Mouse (Mus musculus) layer of hippocampus, adult 2 months (tissue): ENCODE measurements around the gene Bcl2l15. TPM values are rescaled to one million over a fixed set of nuclear protein-coding genes. Genes with fewer than 3 reads are reported as not detected.
A peak's percentile ranks its signal among the peaks of the same experiment; 100 is the strongest.
"Not testable (repeated sequence)": the region's sequence is repeated elsewhere in the genome, so short reads cannot be mapped to it uniquely, and the experiment has no call there.

ENCODE experiments used
- DNase-seq, 2 experiments: peaks; one replicate each; pipeline ENCODE4 v3.0.0; 2022; ENCODE audit warnings: low spot score in 2 of 2
- H3K27ac ChIP-seq: fragments of 200-600 bp; 2 replicates; pipeline ENCODE4 v1.8.1; 2022
- H3K4me3 ChIP-seq: fragments of 200-600 bp; 2 replicates; pipeline ENCODE4 v1.8.1; 2022; ENCODE audit warnings: mild to moderate bottlenecking
- CTCF ChIP-seq: fragments of 200-600 bp; conservative IDR thresholded peaks from 2 replicates; pipeline ENCODE4 v1.8.1; 2022; ENCODE audit warnings: antibody characterized with exemption, mild to moderate bottlenecking, moderate library complexity
- total RNA-seq, 2 experiments: library from RNA; stranded (reverse); gene quantifications; 2 replicates each; pipeline ENCODE4 v1.2.3; 2021

The Bcl2l15 gene
- total RNA-seq, 2 experiments from 2014 or later, result 1.5 to 2.0 TPM

DNA sequence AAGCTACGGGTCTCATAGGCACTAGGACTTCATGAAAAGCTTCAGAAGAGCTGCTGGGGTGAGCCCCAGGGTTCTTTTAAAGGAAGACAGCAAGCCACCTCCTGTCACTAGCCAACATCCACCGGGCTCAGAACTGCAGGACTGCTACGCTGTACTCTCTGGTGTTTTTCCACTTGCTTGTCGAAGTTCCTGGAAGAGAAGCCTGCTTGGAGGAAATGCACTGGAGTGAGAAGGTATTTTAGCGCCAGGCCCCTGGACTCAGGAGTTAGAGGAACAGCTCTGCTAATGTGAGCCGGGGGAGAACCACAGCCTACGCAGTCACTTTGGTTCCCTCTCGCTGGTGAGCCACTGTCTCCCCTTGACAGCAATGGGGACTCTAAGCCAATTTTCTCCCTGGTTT, 29.5 kb upstream of the Bcl2l15 start:
- no peak for DNase-seq
- no peak overlapping the region for H3K4me3 ChIP-seq

DNA sequence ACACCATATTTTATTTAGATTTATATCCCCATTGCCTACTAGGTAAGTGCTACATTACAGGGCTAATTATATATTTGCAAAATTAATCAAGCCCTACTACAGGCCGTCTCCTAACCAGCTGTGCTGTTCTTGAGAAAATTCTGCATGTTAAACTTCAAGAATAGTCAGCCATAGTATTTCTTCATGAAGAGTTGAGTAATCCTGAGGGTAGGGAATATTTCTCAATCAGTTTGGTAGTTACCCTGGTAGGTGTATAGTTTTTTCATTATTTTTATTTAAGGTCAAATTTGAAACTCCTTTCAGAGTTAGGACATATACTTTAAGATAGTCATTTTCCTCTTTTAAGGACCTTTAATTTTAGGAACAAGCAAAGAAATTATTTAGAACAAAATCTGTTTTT, 26.7 kb upstream of the Bcl2l15 start:
- no peak overlapping the region for H3K27ac ChIP-seq
- no peak for DNase-seq
- no peak for TF ChIP-seq CTCF
- H3K4me3 ChIP-seq, result no peak overlapping the region

More for the DNA sequence above, 29.5 kb upstream of the Bcl2l15 start:
- H3K27ac ChIP-seq, result peak overlapping the region; percentile 96
- TF ChIP-seq CTCF, result no peak

DNA sequence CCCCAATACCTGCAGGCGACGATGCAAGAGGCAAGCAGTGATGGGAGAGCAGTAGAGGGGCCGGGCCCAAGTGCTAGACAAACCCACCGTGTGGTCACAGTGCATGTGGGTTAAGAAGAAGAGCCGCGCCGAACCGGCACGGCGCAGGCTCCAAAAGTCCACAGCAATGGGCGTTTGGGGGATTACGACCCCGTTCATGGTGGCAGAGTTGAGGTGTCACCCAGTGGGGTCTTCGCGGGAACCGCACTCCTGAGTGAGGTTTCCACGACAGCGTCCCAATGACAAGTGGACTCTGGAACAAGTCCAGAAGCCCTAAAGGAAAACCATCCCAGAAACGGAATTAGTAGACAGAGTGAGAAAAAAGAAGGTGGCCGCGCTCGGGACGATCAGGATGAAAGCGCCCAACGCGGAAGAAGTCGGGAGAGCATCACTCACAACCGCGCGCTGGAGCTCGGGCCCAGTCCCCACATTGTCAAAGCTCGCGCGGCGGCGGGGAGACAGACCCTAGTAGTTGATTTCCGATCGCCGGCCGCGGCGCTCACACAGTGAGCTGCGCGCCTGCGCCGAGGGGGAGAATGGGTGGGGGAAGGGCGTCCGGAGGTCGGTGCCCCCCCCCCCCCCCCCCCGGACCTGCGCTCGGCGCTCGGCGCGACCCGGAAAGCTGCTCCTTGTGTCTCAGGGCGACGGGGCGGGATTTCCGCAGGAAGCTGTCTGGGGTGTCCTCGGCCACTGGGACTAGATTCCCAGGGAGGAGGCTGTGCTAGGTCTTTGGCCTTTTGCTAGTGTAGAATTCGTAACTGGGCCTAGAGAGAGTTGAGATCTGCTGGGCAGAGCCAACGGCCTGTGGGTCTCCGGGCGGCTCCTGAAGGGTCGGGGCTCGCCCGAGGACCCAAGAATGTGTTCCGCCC, 23.3 kb upstream of the Bcl2l15 start, which contains the start of the genes Dclre1b, Ap4b1 and Gm43064:
Dclre1b (minus strand) TSS at position 554 of the 908 bp plus-strand sequence.
Ap4b1 (plus strand) TSS at position 630 of the 908 bp plus-strand sequence.
Gm43064 (plus strand) TSS at position 683 of the 908 bp plus-strand sequence.
- TF ChIP-seq CTCF, result peak; percentile 20
- Histone ChIP-seq H3K27ac (peak within 1 kb of the TSS; percentile 95), H3K4me3 (peak within 1 kb of the TSS; percentile 97)
- peak; percentile 85 to 87 for DNase-seq

DNA sequence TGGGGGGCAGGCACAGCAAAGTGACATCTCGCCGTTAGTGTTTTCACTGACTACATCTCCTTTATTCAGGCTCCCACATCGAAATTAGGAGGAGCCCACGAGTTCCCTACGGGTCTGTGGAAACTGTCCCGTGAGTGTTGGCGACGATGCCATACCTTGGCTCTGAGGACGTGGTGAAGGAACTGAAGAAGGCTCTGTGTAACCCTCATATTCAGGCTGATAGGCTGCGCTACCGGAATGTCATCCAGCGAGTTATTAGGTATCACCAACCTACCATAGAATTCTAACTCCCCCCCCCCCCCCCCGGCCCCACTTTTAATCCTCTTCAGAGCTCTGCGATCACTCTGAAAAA, 22.6 kb upstream of the Bcl2l15 start:
- Histone ChIP-seq H3K4me3 (peak overlapping the region; percentile 97), H3K27ac (peak overlapping the region; percentile 95)
- DNase-seq, result no peak
- TF ChIP-seq CTCF, result no peak

DNA sequence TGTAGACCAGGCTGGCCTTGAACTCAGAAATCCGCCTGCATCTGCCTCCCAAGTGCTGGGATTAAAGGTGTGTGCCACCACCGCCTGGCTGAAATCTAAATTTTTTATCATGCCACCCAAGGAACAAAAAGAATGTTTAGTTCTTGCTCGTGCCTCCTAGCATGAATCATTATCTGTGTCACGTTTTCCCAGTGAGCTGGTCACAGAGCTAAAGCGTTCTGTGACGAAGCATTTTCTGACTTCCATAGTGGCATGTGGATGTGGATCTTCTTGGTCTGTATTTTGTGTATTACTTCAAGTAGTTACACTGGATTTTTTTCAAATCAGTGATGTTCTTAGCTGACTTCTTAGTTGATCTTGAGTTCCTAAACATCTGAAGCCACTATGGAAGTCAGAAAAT, 21.4 kb upstream of the Bcl2l15 start:
- Histone ChIP-seq H3K4me3 (no peak overlapping the region), H3K27ac (no peak overlapping the region)
- no peak for TF ChIP-seq CTCF
- no peak for DNase-seq

DNA sequence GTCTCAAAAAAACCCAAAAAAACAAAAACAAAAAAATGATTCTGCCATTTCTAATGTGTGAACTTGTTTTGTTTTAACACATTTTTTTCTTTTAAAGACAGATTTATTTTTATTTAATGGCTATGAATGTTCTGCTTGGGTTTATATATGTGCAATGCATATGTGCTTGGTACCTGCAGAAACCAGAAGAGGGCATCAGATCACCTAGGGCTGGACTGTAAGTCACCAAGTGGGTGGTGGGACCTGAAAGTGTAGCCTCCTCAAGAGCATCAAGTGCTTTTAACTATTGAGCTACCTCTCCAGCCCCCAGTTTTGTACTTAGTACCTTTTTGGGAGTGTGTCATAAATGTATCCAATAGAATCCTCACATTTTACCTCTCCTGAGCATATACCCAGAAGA, 4.9 kb upstream of the Bcl2l15 start:
- TF ChIP-seq CTCF, result peak; percentile 39
- Histone ChIP-seq H3K27ac (no peak overlapping the region), H3K4me3 (no peak overlapping the region)
- no peak for DNase-seq

DNA sequence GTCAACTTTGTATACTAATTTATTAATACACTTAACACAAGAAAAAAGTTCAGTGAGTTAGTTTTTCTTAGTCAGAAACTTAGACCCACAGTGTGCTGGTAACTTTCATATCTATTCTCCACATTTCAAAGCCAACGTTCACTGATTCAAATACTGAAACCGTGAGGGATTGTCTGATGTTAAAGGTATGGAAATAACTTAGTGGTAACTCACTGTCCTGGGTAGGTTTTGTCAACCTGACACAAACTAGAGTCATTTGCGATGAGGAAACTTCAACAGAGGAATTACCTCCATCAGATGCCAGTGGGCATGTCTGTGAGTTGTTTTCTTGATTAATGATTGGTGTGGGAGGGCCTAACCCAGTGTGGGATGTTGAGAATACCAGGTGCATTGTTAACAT, 3.4 kb upstream of the Bcl2l15 start:
- no peak overlapping the region for H3K27ac ChIP-seq
- no peak for TF ChIP-seq CTCF
- no peak for DNase-seq
- no peak overlapping the region for H3K4me3 ChIP-seq

DNA sequence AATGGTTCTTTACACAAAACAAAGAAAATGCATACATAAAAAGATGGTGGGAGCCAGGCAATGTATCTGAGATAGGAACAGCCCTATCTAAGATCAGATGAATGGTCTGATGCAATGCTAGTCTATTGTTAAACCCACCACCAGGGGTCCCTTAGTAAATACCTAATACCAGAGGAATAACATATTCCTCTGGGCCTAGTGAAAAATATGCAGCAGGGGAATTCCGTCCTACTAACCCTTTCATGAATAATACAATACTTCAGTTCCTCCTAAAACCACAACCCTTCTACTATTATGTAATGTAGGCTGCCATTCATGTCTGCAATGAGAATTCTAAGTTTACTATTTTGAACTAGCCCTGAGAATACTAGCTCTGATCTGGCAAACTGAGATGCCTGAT, 1.7 kb upstream of the Bcl2l15 start:
- peak; percentile 55 for TF ChIP-seq CTCF
- not testable (repeated sequence) for DNase-seq, H3K27ac ChIP-seq

DNA sequence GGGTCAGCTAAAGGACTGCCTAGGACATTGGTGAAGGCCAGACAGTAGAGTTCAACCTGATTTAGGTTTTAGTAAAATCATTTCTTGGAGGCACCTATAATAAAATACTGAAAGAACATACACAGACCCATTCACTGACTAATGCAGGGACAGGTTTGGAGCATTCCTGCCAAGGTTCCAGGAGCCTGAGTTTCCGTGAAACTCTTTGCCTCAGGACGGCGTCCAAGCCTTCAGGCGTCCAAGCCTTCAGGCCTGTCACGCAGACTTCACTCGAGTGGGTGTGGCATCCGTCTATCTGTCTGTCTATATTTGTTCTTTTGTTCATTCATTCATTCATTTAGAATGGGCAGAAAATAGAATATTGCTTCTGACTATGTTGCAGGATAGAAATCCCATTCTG, 1.3 kb upstream of the Bcl2l15 start:
- Histone ChIP-seq H3K4me3 (no peak overlapping the region), H3K27ac (no peak overlapping the region)
- DNase-seq, result no peak
- no peak for TF ChIP-seq CTCF

More for the DNA sequence above, 1.7 kb upstream of the Bcl2l15 start:
- not testable (repeated sequence) for H3K4me3 ChIP-seq

DNA sequence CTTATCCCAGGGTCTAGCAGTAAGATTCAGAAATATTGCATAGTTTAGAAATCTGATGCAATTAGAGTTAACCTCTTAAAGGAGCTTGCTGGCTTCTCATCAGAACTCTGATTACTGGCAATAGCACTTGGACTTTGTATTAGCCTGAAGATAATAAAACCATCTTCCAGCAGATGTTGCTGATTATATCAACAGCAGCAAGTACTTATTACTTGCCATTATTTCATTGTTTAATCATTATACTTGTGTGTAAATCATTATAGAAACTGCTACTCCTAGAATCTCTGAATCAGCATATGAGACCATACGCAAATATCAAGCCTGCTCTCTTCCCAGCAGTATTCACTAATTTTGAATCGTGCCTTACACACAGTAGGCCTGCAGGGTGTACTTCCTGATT, 1.6 kb downstream of the Bcl2l15 start:
- Histone ChIP-seq H3K4me3 (no peak overlapping the region), H3K27ac (no peak overlapping the region)
- no peak for DNase-seq
- no peak for TF ChIP-seq CTCF

DNA sequence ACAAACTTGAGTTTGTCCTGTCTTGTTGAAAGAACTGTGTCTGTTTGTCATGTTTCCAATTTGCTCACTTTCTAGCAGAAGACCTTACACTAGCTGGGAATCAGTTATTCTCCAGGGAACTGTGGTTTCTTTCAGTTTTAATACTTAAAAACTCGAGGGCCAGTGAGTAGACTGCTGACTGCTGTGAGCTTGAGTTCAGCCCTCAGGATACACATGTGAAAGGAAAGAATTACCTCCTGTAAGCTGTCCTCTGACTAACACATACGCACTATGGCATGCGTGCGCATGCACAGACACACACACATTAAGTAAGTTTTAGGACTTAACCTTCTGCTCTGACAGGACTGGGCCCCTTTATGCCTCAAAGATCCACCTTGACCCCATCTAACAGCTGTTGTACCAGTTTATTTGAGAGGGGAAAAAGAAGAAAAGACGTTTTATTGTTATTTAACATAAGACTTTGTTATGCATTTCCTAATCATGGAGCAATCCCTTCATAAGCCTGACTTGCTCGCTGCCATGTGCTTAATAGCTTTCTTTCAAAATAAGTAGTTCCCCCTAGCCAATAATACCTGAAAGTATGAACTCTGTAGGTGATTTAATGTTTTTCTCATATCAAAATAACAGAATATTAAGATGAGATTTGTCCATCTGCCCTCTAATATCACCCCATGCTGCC, 3.0 kb downstream of the Bcl2l15 start:
- Histone ChIP-seq H3K4me3 (no peak overlapping the region), H3K27ac (peak overlapping the region; percentile 25; the same call in 1 of the 2 replicates)
- no peak for TF ChIP-seq CTCF
- DNase-seq, result no peak

DNA sequence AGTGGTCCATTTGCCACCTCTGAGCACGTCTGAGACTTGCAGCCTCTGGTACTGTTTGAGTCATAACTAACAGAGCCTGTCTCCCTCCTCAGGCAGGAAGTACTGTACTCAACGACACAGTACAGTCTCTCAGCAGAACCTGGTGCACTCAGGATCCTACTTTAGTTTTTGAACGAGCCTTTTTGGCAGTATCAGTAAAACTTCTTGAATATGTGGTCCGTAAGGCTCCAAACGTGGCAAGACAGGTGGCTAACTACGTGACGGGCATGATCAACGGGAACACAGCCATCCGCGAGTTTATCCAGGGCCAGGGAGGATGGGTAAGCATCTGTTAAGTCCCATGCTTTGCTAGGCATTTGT, 3.5 kb downstream of the Bcl2l15 start:
- TF ChIP-seq CTCF, result 0 out of 2 replicates have a peak, but pooled peaks have one; percentile 8
- Histone ChIP-seq H3K4me3 (peak overlapping the region; percentile 23; the same call in 1 of the 2 replicates), H3K27ac (peak overlapping the region; percentile 25)
- DNase-seq, result no peak

DNA sequence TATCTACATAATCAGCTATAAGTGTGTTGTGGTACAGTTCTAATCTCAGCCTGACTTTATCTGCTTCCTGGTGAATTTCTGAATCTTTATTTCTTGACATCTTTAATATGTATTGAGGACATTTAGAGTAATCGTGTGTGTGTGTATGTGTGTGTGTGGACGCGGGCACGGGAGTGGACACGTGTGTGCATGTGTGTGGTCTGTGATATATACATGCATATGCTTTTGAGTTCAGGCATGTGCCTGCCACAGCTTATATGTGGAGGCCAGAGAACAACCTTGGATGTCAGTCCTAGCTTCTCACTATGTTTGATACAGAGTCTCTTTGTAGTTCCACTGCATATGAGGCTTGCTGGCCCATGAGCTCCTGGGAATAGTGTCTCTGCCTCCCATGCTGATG, 4.1 kb downstream of the Bcl2l15 start:
- H3K27ac ChIP-seq, result peak overlapping the region; percentile 25
- H3K4me3 ChIP-seq, result peak overlapping the region; percentile 23; the same call in 1 of the 2 replicates
- no peak for DNase-seq
- no peak for TF ChIP-seq CTCF

DNA sequence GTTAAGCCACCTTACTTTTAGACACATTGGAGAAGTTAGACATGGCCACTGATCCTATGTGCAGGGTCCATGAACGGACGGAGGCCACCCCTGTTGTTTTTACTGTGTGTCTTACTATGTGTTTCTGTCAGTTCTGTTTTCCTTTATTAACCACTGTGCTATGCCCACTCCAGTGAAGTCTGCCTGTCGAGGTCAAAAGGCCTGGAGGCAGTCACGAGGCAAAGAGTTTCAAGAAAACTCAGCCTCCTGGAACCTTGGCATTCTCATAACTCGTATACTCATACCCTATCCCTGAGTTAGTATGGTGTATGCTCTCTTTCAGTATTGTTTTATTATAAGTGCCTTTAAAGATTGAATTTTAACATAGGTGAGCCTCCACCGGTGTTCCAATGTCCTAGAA, 7.3 kb downstream of the Bcl2l15 start:
- Histone ChIP-seq H3K4me3 (no peak overlapping the region), H3K27ac (no peak overlapping the region)
- DNase-seq, result no peak
- no peak for TF ChIP-seq CTCF

DNA sequence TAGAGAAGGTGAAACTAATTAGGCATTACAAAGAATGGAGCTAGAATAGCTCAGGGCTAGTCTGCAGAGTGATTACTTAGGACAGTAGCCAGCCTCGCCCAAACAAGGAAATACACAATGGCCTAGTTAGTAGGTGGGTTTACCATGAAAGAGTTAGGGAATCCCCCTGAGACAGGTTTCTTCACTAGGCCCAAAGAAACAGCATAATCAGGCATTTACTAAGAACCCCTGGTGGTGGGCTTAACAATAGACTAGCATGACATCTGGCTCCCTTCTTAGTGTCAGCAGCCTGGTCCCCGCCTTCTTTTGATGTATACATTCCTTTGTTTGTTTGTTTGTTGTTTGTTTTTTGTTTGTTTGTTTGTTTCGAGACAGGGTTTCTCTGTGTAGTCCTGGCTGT, 7.8 kb downstream of the Bcl2l15 start:
- not testable (repeated sequence) for DNase-seq, H3K4me3 ChIP-seq, H3K27ac ChIP-seq

DNA sequence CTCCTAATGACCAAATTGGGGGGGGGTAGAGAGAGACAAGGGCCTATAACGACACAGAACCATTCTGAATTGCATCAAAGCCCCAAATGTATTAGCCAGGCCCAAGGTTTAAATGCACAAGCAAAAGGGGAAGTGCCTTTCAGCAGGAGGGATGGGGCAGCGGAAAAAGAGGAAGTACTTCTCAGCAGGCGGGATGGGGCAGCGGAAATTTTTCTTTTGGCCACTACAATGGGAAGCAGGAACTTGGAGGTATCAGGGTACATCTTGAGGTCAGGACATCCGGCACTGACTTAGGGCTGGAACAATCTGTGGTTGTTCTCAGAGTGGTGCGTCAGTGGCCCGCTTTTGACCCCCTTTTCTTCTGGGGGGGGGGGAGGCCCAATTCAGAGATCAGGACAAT, 8.5 kb downstream of the Bcl2l15 start:
- not testable (repeated sequence) for H3K4me3 ChIP-seq, DNase-seq, H3K27ac ChIP-seq
